Mouse (Mus musculus) liver, adult 10 weeks (tissue): ENCODE results near the gene Stum. TPM values are rescaled to one million over a fixed set of nuclear protein-coding genes. Genes with fewer than 3 reads are reported as not detected.

Source experiments
- polyA plus RNA-seq: library from polyadenylated mRNA; stranded (reverse); fragments of 350-450 nt; fragmentation: Illumina TruSeq; extraction: RNeasy Lipid Tissue Mini Kit (QIAGEN cat#74804); gene quantifications from one replicate; pipeline ENCODE4 v1.2.3, GENCODE M21; 2014; ENCODE audit warnings: low read depth, low replicate concordance

Stum gene
- polyA plus RNA-seq = not detected

DNA sequence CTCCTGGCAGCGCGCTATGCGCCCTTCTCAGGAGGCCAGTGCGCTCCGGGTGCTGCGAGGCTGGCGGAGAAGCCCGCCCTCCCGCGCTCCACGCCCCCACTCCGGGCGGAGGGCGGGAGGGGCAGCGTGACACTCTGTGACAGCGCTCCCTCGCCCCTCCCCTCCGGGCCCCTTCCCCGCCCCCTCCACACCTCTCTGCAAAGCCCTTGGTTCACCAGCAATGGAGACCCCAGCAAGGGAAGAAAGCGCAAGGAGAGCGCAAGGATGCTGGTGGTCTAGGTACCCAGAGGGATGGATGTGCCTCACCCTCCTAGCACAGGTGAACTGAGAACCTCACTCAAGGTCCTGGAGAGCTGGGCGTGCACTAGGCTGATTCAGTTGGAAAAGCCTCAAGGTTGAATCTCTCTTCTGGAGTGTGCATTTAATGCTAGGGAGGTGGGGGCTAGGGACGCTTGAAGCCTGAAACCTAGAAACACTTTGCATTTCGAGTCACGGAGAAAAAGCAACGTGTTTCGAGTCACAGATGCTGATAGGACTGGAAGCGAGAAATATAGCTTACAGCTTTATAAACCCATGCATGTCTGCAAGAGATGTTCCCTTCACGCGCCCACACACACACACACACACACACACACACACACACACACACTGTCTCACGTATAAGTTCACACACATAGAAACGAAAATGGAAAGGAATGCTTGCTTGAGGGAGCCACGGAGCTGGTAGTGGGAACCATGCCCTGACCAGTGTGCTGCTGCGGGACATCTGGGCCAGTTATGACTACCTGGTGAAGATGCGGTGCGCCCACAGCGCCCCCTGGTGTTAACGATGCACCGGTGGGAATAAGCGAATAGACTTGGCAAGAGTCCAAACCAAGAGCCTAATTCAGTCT is at the start of gene Stum:
Gene Stum, minus strand, starts transcription at position 106 of the 893 bp plus-strand sequence.

Other genes starting within 250 kb of the Stum start
- gene Psen2, start 220.1 kb downstream of the Stum start, polyA plus RNA-seq = 65.1 TPM
- gene Itpkb, start 153.0 kb downstream of the Stum start, polyA plus RNA-seq = 1.8 TPM
- gene Parp1, start 85.4 kb upstream of the Stum start, polyA plus RNA-seq = 9.1 TPM
- gene Lin9, start 157.6 kb upstream of the Stum start, polyA plus RNA-seq = 3.4 TPM
- not detected for gene Mixl1, start 213.5 kb upstream of the Stum start, polyA plus RNA-seq
- gene Acbd3, start 242.5 kb upstream of the Stum start, polyA plus RNA-seq = 20.4 TPM